Mouse (Mus musculus) embryonic stem cell, embryonic (primary cell): ENCODE measurements around the gene Pimreg.

Experiments
- CTCF ChIA-PET, 4 experiments: fragments of 300-600 bp in 2 of 4; fragments of 350-600 bp in 2 of 4; sonication (Branson Sonifier 250); formaldehyde crosslinking; loops; one replicate each; lab custom pipeline; 2022; ENCODE audit warnings: inconsistent platforms in 2 of 4; lab: Charles Lee
- POLR2A ChIA-PET, 4 experiments: fragments of 300-600 bp in 2 of 4; fragments of 350-600 bp in 2 of 4; sonication (Branson Sonifier 250); formaldehyde crosslinking; loops; one replicate each; lab custom pipeline; 2022; ENCODE audit warnings: antibody characterized with exemption in 4 of 4, inconsistent platforms in 1 of 4; lab: Charles Lee

Pimreg gene

DNA sequence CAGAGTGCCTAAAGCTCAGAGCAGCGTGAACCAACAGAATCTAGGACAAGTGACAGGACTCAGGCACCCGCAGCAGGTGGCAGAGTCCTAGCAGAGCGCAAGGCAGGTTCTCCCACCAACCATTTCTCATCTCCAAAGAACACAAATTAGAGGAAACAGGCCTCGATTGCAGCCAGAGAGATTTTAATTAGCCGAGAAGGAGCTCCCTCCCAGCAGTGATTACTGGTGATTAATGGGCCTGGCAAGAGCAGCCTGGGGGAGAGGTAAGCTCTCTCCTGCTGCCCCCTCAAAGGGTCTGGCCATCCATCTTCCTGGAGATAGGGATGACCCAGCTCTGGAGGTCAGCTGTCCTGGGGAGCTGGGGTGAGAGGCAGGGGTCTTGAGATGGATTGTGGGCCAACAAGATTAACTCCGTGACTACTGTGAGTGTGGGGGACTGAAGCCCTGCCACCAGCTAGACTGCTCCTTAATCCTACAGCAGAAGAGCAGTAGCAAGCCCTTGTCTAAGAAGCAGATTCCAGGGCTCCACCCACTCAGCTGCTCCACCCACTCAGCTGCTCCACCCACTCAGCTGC lies 30.6 kb downstream of the Pimreg start:
- ChIA-PET CTCF (interaction anchor here in 3 of 4 experiments (0.6 to 1.5 kb wide), 3 partner anchors 34 to 929 kb away, joined by 3 to 5 read pairs (median 3); no protein-coding TSS in a partner anchor), POLR2A (no interaction called here)

DNA sequence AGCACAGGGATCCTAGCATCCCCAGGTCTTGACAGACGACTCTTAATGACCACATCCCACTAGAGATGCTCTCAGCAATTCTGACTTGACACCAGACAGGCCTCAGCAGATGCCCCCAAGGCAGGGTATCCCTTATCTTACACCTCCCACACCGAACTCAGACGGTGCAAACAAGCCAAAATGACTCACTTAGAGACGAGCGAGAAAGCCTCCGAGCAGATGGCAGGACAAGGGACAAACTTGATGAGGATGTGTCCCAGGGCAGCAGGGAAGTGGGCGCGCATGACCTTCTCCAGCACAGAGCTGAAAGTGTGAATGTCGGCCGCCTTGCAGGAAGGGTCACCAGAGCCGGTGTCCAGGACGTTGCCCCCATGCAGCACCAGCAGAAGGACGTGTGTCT lies 32.4 kb downstream of the Pimreg start:
- ChIA-PET POLR2A (no interaction called here), CTCF (no interaction called here)

DNA sequence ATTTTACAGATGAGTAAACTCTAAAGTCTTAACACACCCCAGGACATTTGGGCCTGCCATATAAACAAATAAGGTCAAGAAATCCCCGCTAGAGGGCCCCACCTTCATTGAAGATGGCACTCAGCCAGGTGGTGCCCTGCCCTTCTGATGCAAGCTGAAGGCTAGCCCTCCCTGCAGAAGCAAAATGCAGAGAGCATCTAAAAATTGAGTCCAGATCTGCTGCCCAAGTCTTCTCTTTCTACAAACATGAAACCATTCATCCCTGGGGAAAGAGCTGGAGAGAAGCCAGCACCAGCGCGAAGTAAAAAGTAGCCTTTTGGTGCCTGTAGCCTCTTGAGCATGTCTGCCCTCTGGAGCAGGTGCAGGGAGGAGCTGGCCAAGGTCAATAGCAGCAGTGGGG lies 36.2 kb downstream of the Pimreg start:
- ChIA-PET POLR2A (interaction anchor here in 1 of 4 experiments (0.5 to 1.4 kb wide), 2 partner anchors 128 to 1724 kb away, joined by 3 to 4 read pairs; partner anchors contain the start of gene Gm43951), CTCF (interaction anchor here (0.6 to 1.4 kb wide), 12 partner anchors 11 to 143 kb away, joined by 3 to 7 read pairs (median 3); no protein-coding TSS in a partner anchor)

DNA sequence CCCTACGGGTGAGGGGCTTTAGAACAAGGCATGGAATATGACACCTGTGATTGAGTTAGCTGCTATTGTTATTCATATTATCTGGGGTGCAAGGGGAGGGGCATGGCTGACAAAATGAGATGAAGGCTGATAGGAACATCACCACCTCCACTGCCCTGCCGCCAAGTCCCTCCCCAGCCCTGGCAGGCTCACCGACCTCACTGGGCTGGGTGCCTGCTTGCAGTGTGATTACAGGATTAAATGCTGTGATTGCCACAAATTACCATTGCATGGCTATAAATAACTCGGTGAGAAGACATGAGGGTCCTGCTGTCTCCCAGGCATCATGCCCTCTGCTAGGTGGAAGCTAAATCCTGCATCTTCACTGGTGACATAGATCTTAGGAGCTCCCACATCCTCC lies 36.8 kb downstream of the Pimreg start:
- CTCF ChIA-PET: interaction anchor here (0.6 to 1.4 kb wide), 12 partner anchors 11 to 143 kb away, joined by 3 to 7 read pairs (median 3); no protein-coding TSS in a partner anchor
- POLR2A ChIA-PET: no interaction called here

DNA sequence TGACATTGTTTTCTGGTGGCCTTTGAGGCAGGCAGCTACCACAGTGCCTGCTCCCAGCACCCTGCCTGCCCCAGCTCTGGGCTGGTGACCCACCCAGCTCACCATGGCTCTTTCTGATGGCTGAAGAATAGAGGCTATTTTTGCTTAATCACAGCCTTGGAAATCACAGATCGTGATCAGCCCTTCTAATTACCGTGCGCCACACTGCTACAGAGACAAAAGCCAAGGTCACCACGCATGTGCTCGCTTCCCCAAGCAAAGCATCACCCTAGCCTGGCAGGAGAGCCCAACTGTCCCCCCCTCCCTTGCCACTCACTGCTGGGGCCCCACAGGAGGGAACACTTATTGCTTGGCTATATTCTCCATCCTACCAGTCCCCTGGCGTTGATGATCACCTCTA lies 38.6 kb downstream of the Pimreg start:
- POLR2A ChIA-PET: interaction anchor here in 2 of 4 experiments (0.9 to 1.0 kb wide), 2 partner anchors 65 to 532 kb away, joined by 3 to 4 read pairs; no protein-coding TSS in a partner anchor
- CTCF ChIA-PET: interaction anchor here in 3 of 4 experiments (0.5 to 2.3 kb wide), 5 partner anchors 14 to 1254 kb away, joined by 3 to 10 read pairs (median 3); no protein-coding TSS in a partner anchor

DNA sequence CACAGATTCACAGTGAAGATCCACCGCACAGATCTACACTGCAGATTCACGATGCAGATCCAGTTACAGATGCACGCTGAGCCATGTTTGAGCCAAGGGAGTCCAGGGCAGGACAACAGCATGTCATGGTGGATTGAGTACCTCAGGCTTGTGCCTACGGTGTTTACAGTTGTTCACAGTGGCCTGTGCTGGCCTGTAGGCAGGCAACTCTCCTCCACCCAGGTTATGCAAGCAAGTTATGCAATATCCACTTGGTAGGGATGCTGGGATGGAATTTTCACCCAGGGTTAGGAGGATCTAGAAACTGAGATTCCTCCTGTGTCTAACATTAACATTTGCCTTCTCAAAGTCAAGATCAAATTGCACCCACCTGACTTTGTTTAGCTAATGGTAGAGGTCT lies 40.8 kb downstream of the Pimreg start:
- ChIA-PET CTCF (no interaction called here), POLR2A (no interaction called here)

DNA sequence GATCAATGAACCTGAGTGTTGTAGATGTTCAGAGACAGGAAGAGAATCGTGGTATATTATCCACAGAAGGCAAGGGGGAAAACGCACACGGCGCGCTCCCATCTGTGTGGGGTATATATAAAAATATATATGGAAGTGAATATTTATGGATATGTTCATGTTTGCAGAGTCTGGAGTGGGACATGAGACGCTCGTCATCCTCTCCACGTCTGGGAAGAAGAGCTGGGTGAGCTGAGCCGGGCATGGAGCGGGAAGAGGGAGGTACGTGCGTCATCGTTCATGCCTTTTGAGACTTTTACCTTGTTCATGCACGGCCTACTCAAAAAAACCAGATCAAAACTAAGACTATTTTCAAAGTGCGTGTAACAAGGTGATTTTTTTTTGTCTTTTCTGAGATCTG lies 42.5 kb downstream of the Pimreg start:
- ChIA-PET POLR2A (interaction anchor here in 1 of 4 experiments (1.4 kb wide), 1 partner anchor 9 kb away, joined by 4 read pairs; no protein-coding TSS in a partner anchor), CTCF (interaction anchor here in 1 of 4 experiments (0.6 to 0.7 kb wide), 2 partner anchors 18 to 60 kb away, joined by 3 to 4 read pairs; no protein-coding TSS in a partner anchor)

DNA sequence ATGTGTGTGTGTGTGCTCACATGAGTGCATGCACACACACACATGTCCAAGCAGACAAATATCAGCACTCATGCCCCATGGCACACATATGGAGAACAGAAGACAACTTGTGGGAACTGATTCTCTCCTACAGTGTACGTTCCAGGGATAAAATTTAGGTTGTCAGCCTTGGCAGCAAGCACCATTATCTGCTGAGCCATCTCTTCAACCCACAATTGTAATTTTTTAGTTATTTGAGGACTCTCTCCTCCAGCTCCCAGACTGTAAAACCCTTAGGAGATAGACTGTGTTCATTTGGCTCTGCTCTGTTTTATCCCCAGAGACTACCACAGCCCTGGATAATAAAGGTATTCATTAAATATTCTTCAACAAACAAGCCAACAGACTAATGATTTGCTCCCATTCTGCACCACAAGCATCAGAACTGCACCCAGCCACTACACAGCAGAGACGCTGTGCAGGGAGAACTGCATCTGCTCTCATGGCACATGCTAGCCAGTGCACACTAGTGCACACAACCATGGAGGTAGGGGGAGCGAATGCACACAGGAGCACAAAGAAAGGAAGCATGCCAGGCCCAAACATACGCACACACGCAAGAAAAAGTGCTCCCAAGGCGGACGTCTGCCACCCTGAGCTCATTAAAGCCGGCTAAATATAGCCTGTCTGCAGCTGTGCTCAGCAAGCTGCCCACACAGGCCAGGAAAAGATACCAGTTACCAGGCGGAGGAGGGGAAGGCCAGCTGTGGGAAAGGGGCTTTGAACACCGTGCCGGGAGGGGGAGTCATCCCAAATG lies 44.6 kb downstream of the Pimreg start:
- ChIA-PET POLR2A (interaction anchor here in 1 of 4 experiments (1.2 kb wide), 1 partner anchor 10 kb away, joined by 5 read pairs; no protein-coding TSS in a partner anchor), CTCF (interaction anchor here in 1 of 4 experiments (1.4 kb wide), 1 partner anchor 256 kb away, joined by 3 read pairs; no protein-coding TSS in a partner anchor)

DNA sequence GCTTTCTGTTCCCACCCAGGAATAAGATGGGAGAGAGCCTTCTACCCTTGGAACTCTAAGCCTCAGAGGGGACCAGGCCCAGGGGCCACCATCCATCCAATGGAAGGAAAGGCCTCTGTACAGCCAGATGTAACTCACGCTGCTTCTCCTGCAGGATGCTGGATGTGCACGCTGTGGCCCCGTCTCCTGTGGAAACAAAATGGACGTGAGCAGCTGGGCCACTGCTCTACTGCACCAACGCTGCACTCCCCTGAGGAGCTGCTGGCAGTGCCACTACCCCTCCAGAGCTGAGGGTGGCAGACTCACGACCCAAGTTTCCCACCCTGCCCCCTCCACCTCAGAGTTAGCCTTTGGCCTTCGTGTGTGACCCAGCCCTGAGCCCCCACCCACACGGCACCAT lies 50.6 kb downstream of the Pimreg start:
- CTCF ChIA-PET: interaction anchor here in 1 of 4 experiments (0.9 kb wide), 1 partner anchor 26 kb away, joined by 3 read pairs; no protein-coding TSS in a partner anchor
- POLR2A ChIA-PET: interaction anchor here in 1 of 4 experiments (1.7 kb wide), 1 partner anchor 9 kb away, joined by 4 read pairs; no protein-coding TSS in a partner anchor

DNA sequence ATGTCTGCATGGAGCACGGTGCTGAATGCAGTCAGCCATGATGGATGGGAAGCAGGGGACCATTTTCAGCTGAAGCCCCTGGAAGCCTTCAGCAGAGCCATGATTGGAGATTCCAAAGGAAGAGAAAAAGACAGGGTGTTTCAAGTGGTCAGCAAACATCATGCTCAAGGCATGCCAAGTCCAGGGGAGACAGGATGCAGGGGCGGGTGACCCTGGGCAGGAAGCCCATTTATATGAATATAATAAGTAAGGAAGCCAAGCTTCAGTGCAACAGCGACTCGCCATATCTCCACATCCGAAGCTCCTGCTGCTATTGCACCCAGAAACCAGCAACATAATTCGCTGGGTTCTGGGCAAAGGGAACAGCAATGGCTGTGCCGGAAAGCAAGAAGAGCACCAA lies 52.6 kb downstream of the Pimreg start:
- ChIA-PET CTCF (no interaction called here), POLR2A (interaction anchor here in 2 of 4 experiments (1.4 to 1.7 kb wide), 2 partner anchors 11 to 28 kb away, joined by 4 read pairs; no protein-coding TSS in a partner anchor)

DNA sequence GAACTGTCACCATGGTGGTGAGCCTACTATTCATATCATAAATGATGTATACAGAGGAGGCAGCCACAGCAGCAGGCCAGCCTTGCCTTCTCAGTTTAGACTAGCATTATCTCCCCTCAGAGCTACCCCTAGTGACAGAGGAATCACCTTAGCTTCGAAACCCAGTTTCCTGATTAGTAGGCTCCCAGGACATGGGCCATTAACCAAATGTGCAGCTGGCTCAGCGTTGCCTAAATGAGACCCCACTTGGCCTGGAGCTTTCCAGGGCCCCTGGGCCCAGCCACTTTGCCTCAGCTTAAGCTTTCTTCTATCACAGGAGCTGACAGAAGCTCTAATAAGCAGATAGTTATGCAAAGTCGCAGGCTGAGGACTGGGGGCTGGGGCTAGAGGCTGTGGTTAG lies 54.2 kb downstream of the Pimreg start:
- CTCF ChIA-PET: interaction anchor here in 1 of 4 experiments (0.8 to 1.5 kb wide), 2 partner anchors 18 to 30 kb away, joined by 4 read pairs; no protein-coding TSS in a partner anchor
- POLR2A ChIA-PET: interaction anchor here in 2 of 4 experiments (0.5 to 1.5 kb wide), 3 partner anchors 29 to 178 kb away, joined by 3 to 6 read pairs (median 5); no protein-coding TSS in a partner anchor
